Mouse (Mus musculus) liver, postnatal 0 days (tissue): ENCODE results near the gene Spta1.

Experiments
- CTCF ChIP-seq: sonication (generic); IDR thresholded peaks from 2 replicates; pipeline ENCODE4 v1.5.1; 2016; ENCODE audit warnings: antibody characterized with exemption, low read depth
- EP300 ChIP-seq: IDR thresholded peaks from 2 replicates; pipeline ENCODE4 v1.6.1; 2016; ENCODE audit warnings: antibody characterized with exemption, low read depth, mild to moderate bottlenecking

GRCm38 (mm10) chr1:174159095-174159494, 13.5 kb upstream of the Spta1 start:
- TF ChIP-seq CTCF: no peak
- TF ChIP-seq EP300: peak; percentile 59
